Mouse (Mus musculus): ENCODE measurements around the gene Tead1.

Gene Tead1

GRCm38 (mm10) chr7:112688425-112689001 is 9.4 kb downstream of the Tead1 start:
- DNase-seq = no peak

DNA sequence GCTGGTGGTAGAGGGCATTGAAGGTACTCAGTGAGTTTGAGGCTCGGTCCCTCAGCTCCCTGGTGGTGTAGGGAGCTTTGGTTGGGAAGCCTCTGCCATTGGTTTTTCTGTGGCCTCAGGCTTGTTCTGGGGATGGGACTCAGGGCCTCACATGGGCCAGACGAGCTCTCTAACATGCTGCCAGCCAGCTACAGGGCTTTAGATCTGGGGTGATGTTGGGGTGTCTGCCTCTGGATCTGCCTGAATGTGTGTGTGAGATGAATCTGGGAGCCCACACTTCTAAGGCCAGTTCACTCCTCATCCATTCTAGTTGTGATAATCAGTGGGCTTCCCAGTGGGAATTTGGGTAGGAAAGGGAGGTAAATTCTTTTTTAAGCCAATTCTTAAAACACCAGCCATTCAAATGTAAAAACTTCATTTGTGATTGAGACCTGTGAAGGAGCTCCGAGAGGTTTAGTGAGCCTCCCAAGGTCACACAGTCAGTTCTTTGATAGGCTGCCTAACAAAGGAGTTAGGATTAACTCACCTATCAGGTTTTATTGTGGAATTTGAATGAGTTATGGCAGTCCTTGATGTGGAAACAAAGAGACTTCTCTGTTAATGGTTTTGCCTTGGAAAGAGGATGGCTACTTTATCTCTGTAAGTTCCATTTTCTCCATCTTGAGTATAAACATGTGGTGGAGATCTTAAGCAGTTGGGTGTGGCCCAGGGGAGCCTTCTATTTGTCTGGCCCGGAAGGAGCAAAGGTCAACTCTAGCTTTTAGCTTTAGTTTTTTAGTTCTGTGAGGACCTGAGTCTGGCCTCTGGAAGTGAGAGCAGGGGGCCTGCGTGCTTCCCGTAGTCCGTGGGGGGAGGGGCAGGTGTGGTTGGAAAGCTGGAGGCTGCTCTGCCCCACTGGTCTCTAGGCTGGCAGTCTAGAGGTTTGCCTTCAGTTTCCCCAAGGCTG is 12.0 kb downstream of the Tead1 start:
- no peak for DNase-seq

DNA sequence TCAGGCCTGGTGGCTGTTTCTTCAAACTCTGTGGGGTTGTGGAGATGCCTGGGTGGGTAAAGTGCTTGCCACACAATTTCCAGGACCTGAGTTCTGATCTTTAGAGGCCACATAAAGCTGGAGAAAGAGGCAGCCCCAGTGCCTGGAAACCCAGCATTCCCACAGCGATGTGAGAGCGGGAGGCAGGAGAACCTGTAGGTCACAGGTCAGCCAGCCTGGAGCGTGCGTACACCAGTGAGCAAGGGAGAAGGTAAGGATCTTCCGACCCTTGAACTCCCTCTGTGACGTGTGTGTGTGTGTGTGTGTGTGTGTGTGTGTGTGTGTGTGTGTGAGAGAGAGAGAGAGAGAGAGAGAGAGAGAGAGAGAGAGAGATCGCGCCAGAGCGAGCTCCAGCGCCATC is 14.4 kb downstream of the Tead1 start:
- no peak for DNase-seq

- no peak for DNase-seq
Observed at GRCm38 (mm10) chr7:112696777-112697161, 17.7 kb downstream of the Tead1 start.

DNA sequence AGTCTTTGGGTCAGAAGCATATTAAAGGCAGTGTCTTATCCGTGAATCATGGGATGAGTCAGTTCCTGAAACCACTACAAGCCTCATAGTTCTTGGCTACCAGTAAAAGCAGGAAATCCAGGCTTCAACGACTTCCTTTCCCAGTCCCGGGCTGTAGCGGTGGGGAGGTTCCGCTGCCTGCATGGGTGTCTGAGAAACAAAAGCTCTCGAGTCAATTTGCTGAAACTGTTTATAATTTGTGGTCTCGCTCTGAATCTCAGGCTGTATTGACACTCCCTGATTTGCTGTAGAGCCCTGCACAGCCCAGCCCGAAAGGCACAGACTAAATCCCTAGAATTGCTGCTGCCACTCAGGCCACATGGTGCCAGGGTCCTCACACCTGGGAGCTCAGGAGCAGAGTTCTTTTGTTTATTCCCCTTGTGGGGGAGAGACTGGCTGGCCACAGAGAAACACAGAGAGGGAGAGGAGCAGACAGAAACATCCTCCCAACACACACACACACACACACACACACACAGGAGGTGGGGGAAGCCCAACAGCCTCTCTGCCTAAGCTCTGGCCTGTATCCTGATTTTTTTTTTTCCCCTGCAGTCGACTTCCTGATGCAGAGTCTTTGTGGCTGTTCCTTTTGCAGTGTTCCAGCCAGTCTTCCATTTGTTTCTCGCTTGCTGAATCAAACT is 18.2 kb downstream of the Tead1 start:
- DNase-seq = no peak

- DNase-seq = no peak
Observed at GRCm38 (mm10) chr7:112700082-112700481, 21.0 kb downstream of the Tead1 start.

DNA sequence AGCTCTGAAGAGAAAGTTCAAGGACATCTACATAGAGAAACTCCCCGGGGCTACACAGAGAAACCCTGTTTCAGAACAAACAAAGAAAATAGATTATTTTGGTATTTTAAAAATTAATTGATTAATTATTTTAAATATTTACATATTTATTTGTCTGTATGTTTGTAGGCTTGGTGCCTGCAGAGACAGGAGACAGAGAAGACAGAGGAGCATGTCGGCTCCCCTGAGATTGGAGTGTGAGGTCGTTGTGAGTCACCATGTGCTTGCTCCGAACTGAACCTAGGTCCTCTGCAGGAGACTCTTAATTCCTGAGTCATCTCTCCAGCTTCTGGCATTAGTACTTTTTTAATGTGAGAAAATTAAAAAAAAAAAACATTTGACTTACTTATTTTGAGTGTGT is 24.2 kb downstream of the Tead1 start:
- no peak for DNase-seq

DNA sequence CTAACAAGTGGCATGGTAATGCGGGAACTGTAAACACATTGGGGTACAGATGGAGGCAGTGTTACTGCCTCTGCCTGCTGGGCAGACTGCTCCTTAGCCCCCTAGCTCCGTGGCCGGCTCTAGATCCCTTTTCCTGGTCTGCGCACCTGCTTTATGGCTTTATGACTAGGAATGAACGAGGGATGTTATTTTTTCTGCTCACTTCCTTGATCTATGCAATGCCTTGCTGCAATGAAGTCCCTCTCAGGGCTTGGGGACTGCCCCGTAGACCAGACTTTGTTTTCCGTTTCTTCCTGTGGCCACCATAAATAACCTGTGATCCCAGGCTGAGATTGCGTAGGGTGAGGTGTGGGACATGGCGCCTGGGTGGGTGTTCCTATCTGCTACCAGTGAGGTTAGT is 26.8 kb downstream of the Tead1 start:
- DNase-seq = no peak

DNA sequence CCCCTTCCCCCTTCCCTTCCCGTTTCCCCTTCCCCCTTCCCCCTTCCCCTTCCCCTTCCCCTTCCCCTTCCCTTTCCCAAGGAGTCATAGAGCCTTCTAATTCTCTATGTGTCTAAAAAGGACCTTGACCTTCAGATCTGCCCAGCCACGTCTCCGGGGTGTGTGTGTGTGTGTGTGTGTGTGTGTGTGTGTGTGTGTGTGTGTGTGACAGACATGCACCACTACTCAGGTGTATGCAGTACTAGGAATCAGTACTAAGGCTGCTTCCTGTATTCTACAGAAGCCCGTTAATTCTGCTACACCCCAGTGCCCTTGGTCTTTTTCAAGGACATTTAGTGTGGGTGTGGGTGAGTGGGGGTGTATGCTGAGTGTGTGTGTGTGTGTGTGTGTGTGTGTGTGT is 27.6 kb downstream of the Tead1 start:
- no peak for DNase-seq

- no peak for DNase-seq
Observed at GRCm38 (mm10) chr7:112710409-112711107, 31.4 kb downstream of the Tead1 start.

GRCm38 (mm10) chr7:112711977-112712376 is 32.9 kb downstream of the Tead1 start:
- DNase-seq = no peak

DNA sequence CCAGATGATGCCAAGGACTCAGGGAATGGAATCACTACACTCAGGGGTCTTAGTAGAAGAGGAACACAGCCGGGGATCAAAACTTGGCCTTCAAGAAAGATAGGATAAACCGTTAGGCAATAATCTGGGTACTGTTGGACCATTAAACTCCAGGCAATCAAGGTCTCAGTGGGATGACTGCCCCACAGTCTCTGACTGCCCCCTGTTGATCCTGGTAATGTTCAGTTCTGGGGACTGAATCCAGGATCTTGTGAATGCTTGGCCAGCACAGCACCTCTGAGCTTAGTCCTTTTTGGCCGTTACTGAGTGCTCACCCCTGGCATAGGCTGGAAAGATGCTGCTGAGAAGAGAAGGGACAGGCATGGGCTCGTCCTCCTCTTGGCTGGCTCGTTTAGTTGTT is 34.4 kb downstream of the Tead1 start:
- DNase-seq = peak; percentile 32

DNA sequence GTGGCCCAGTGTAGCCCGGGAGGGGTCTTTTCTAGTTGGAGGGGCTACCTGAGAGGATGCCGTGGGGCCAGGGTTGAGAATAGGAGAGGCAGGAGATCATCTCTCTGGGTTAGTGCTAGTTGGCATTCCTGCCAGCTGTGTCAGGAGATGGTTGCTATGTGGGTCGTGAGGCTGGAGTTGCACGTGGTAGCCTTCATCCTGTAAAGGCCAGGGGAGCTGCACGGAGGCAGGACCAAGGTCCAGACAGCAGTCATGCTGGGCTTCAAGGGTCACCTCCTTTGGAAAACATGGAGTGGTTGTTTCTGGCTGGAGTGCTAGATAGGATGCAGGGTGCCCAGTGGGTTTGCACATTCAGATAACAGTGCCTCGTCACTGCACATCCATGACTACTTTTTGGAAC is 35.7 kb downstream of the Tead1 start:
- DNase-seq = no peak

DNA sequence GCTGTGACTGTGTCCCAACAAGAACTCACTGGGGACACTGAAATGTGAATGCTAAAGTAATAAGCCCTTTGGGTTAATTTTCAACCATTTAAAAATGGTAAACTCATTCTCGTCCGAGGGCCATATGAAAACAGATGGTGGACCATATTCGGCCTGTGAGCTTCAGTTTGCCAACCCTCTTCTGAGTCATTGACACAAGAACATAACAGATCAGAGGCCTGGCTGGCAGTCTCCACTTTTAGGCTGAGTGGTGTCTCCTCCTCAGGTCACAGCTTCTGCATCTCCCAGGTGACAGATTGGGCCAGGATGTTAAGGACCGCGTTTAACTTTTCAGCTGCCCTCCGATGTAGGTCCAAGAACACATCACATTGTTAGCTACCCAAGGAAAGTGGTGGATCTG is 37.6 kb downstream of the Tead1 start:
- peak; percentile 37 for DNase-seq

DNA sequence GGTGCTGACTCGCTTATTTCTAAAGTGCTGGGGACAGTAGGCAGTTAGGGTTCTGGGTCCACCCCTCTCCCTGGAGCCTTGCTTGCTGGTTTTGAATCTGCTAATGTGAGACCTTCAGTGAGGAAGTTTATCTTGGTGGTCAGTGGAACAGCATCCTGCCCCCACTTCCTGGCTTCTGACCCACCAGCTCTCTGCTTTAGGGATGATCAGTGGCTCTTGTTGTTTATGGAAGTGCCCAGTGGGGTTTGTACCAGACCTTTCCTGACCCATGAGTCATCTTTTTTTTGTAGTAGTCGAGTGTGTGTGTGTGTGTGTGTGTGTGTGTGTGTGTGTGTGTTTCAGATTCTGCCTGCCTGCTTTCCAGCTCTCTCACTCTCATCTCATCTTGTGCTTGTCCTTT is 38.6 kb downstream of the Tead1 start:
- no peak for DNase-seq

GRCm38 (mm10) chr7:112719394-112720142 is 40.5 kb downstream of the Tead1 start:
- no peak for DNase-seq

DNA sequence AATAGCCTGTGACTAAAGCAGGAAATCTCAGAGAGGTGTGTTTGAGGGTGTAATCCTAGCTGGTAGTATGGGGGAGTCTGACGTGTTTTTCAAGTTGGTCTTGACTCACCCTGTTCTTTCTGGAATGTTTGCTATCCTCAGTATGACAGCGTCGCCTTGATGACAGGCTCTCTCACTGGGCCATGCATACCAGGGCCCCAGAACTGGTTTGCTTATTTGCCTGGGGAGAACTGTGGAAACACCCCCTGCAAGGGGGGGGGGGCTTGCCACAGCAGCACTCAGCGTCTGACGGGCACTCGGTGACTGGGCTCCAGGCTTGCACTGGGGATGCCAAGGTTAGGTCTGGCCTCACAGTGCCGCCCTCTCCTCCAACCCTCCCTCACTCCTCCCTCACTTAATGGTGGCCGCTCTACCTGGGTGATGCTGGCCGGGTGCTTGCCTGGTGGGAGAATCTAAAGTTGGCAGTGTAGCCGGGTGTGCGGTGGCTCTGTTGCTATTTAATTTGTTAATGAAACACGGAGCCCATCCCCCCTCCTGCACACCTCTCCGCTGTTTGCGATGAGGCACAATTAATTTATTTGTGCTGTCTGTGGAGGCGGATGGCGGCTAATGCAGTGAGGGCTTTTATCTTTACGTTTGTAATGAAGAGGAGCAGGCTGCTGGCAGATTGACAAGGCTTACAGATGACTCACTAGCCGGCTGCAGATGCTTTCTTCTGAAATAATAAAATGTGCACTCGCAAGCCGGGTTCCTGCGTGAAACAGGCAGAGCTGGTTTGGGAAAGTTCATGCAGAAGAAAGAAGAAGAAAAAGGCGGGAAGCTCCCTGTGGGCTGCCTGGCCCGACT is 41.2 kb downstream of the Tead1 start:
- peak; percentile 45 for DNase-seq

DNA sequence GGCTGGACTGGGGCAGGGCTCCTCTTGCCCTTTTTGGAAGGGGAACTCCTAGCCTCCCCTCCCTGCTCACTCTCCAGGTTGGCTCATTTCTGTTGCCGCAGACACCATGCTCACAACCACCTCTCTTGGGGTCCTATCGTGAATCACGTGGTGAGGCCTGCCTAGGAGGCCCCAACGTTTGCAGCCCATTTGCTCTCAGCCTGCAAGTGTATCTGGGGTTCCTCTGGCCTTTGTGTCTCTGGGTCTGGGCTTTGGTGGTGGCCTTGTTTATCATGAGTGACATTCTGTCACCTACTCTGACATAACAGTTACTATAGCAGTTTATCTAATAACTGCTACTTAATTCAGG is 41.8 kb downstream of the Tead1 start:
- DNase-seq = no peak

DNA sequence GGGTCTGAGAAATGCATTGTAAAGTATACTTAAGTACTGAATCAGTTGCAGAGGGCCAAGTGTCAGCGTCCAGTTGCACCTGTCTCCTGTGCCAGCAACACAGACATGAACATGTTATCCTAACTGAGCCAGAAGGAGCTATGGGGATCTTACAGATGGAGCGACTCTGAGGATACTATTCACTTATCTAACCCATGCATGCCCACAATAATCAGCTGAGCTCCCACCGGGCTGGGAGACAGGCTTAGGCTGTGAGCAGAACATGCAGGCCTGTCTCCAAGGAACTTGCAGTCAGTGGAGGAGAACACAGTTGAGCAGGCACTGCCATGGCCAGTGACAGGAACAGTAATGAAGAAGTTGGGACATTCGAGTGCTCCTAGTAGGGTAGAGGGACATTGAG is 42.7 kb downstream of the Tead1 start:
- DNase-seq = no peak

DNA sequence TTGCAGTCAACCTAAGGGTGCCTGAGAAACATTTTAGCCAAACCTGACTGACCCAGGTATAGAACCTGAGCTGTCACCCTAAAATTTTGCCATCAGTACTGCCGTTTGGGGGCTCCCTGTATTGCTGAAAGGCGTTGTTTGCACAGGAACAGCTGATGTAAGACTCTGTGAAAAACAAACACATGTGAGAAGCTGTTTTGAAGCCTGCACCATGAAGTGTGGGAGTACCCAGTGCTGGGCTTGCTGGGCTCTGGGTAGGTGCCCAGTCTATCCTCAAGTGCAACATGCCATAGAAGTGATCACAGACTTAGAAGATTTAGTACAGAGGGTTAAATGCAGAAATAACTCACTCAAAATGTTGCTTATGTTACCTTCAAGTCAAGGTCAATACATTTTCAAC is 49.3 kb downstream of the Tead1 start:
- DNase-seq = no peak

- DNase-seq = no peak
Observed at GRCm38 (mm10) chr7:112730209-112730608, 51.1 kb downstream of the Tead1 start.

GRCm38 (mm10) chr7:112731584-112731983 is 52.5 kb downstream of the Tead1 start:
- no peak for DNase-seq
